Mouse (Mus musculus): ENCODE measurements around the gene Cma1. TPM values are rescaled to one million over a fixed set of nuclear protein-coding genes. Genes with fewer than 3 reads are reported as not detected.

Cma1 gene
- polyA plus RNA-seq (2017; shearing (Covaris generic)): not detected

DNA sequence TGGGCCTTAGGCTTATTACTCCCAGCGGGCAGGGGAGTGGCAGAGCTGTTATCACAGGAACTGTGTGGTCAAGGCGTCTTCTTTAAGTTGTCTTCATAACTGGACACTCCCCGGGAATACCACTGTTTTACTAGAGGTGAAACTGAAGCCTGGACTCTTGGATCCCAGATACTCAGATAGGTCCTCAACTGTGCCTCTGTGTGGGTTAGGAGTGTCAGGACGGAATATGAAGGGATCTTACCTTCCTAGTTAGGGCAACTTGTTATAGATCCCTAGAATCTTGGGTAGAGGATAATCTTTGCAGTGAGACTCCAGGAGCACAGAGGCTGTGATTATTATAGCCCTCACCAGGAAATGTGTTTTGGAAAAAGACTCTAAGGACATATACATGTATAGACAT lies at the start of gene Cma1:
Cma1 (minus strand) TSS at position 101 of the 400 bp plus-strand sequence.

DNA sequence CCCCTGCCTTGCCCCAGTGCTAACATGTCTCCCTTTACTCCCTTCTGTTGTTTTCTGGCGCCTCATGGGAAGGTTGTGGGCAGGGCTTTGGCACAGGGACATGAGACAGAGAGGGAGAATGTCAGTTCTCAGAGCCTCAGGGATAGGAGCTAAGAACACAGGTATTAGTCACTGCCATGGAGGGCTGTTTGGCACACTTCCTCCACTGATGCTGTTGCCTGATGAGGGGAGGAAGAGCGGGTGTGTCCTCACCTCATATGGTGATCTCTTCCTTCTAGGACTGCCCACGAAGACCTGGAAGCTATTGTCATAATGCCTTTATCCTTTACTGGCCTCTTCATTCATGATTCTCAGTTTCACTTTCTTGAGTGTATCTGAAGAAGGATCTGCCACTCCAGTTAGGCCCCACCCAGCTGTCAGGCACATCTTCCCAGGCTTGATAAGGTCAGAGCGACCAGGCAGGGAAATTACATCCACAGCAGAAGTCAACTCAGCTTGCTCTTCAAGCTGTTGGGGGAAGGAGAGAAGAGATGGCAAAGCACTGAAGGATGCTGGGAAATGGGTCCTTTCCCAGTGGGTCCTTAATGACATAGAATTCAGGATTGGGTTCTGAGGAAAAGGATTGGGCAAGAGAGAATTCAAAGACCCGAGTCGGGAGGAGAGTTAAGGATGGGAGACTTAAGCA lies 6.0 kb upstream of the Cma1 start, which contains the start of gene Cma2:
Cma2 (plus strand) TSS at position 635 of the 685 bp plus-strand sequence.

DNA sequence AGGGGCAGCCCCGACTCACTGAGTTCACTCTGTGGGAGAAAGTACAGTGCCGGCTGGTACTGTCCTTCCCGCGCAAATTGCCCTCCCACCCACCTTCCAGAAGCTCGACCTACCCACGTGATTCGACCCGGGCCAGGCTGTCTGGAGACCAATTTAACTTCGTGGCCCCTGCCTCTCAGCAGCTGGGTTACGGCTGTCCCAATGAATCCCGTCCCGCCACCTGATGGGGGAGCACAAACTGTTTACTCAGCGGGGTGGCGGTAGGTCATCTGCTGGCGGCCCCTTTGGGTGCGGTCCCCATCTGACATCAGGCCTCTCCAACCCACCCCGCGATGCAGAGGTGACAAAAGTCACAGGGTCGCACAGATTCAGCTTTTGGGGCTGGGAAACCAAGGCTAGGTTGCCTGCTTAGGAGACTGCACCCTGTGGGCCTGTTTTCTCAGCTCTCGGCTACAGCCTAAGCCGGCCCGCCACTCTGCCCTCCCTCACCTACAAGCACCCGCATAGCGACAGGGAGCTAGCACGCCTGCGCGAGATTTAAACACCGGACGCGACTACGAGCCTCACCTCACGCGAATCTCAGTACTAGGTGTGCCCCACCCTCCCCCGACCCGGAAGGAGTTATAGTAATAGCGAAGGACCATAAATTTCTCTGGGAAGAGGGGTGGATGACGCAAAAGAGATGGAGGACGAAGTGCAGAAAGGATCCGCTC lies 44.6 kb downstream of the Cma1 start, which contains the start of gene Sdr39u1:
Sdr39u1 (minus strand) TSS at position 593 of the 713 bp plus-strand sequence.

Other genes starting within 250 kb of the Cma1 start
- not detected for gene Tgm1, start 230.7 kb downstream of the Cma1 start, polyA plus RNA-seq (2017; shearing (Covaris generic))
- gene Rabggta, start 222.4 kb downstream of the Cma1 start, polyA plus RNA-seq (2017; shearing (Covaris generic)): 89.4 TPM
- 22.6 TPM for gene Dhrs1, start 199.0 kb downstream of the Cma1 start, polyA plus RNA-seq (2017; shearing (Covaris generic))
- gene Nop9, start 199.0 kb downstream of the Cma1 start, polyA plus RNA-seq (2017; shearing (Covaris generic)): 51.0 TPM
- gene Cideb, start 186.2 kb downstream of the Cma1 start, polyA plus RNA-seq (2017; shearing (Covaris generic)): not detected
- gene Ltb4r2, start 183.2 kb downstream of the Cma1 start, polyA plus RNA-seq (2017; shearing (Covaris generic)): 0.14 TPM
- gene Ltb4r1, start 178.7 kb downstream of the Cma1 start, polyA plus RNA-seq (2017; shearing (Covaris generic)): 0.27 TPM
- gene Adcy4, start 160.6 kb downstream of the Cma1 start, polyA plus RNA-seq (2017; shearing (Covaris generic)): not detected
- gene Ripk3, start 155.8 kb downstream of the Cma1 start, polyA plus RNA-seq (2017; shearing (Covaris generic)): 60.3 TPM
- not detected for gene Nfatc4, start 121.5 kb downstream of the Cma1 start, polyA plus RNA-seq (2017; shearing (Covaris generic))
- gene Nynrin, start 90.7 kb downstream of the Cma1 start, polyA plus RNA-seq (2017; shearing (Covaris generic)): not detected
- 0.10 TPM for gene Cbln3, start 60.3 kb downstream of the Cma1 start, polyA plus RNA-seq (2017; shearing (Covaris generic))
- 89.2 TPM for gene Khnyn, start 59.7 kb downstream of the Cma1 start, polyA plus RNA-seq (2017; shearing (Covaris generic))
- gene Sdr39u1, start 44.4 kb downstream of the Cma1 start, polyA plus RNA-seq (2017; shearing (Covaris generic)): 29.4 TPM
- gene Cma2, start 6.3 kb upstream of the Cma1 start, polyA plus RNA-seq (2017; shearing (Covaris generic)): not detected
- gene Mcpt1, start 73.3 kb upstream of the Cma1 start, polyA plus RNA-seq (2017; shearing (Covaris generic)): not detected
- gene Mcpt9, start 85.8 kb upstream of the Cma1 start, polyA plus RNA-seq (2017; shearing (Covaris generic)): not detected
- not detected for gene Mcpt2, start 97.4 kb upstream of the Cma1 start, polyA plus RNA-seq (2017; shearing (Covaris generic))
- not detected for gene Mcpt4, start 117.6 kb upstream of the Cma1 start, polyA plus RNA-seq (2017; shearing (Covaris generic))
- gene Mcpt8, start 140.6 kb upstream of the Cma1 start, polyA plus RNA-seq (2017; shearing (Covaris generic)): not detected
- not detected for gene Ctsg, start 157.9 kb upstream of the Cma1 start, polyA plus RNA-seq (2017; shearing (Covaris generic))
- gene Gzme, start 175.9 kb upstream of the Cma1 start, polyA plus RNA-seq (2017; shearing (Covaris generic)): not detected
- gene Gzmd, start 187.9 kb upstream of the Cma1 start, polyA plus RNA-seq (2017; shearing (Covaris generic)): not detected
- not detected for gene Gzmg, start 214.9 kb upstream of the Cma1 start, polyA plus RNA-seq (2017; shearing (Covaris generic))
- not detected for gene Gzmn, start 229.9 kb upstream of the Cma1 start, polyA plus RNA-seq (2017; shearing (Covaris generic))

Data from effector memory CD4-positive, alpha-beta T cell, adult 5 months (primary cell).